9 mouse cellular contexts compared by ENCODE assay signal in genomic region chr11:116905741-116906456, GRCm38 (mm10). TPM values are rescaled to one million over a fixed set of nuclear protein-coding genes. Genes with fewer than 3 reads are reported as not detected.
DNase-seq lines count a peak whose midpoint lies in the region; ATAC-seq and TF ChIP-seq lines count a peak whose summit lies in the region.
"Had no signal": no experiment of that assay in that cellular context is flagged by ENCODE, and none has a peak within 500 bp of the region (broad histone marks: within the 10 kb centered on the region; RNA-seq: fewer than 3 reads in every experiment).

No protein-coding gene starts in this region.

- H3K9me3 ChIP-seq in hindbrain, postnatal 0 days (ENCODE audit: low read length), result no peaks in the 10 kb centered on the region
- no peaks in the 10 kb centered on the region for H3K9me3 ChIP-seq in liver, embryonic 11.5 days (ENCODE audit: control insufficient read depth, low read length)

- H3K4me3 ChIP-seq in hindbrain, postnatal 0 days (ENCODE audit: low read length), result peak overlapping the region; percentile 8; the same call in 1 of the 2 replicates
- 0 out of 2 replicates have a peak overlapping the region, but pooled peaks have one; percentile 10 for H3K4me3 ChIP-seq in liver, embryonic 11.5 days (ENCODE audit: low read depth, low read length)

- peaks cover 4% of the 10 kb centered on the region; the same call in 1 of the 2 replicates for H3K27me3 ChIP-seq in hindbrain, postnatal 0 days (ENCODE audit: insufficient read depth, low read length)
- peaks cover 22% of the 10 kb centered on the region for H3K27me3 ChIP-seq in liver, embryonic 11.5 days (replicated peaks; ENCODE audit: control insufficient read depth, insufficient read depth, low read length)

- H3K27ac ChIP-seq in hindbrain, postnatal 0 days, result no peak overlapping the region
- H3K27ac ChIP-seq in liver, embryonic 11.5 days (ENCODE audit: low read depth, low read length), result no peak overlapping the region

- peaks cover 4% of the 10 kb centered on the region; the same call in 1 of the 2 replicates for H3K4me1 ChIP-seq in hindbrain, postnatal 0 days (ENCODE audit: insufficient read depth, low read length)
- no peaks in the 10 kb centered on the region; the same call in 1 of the 2 replicates for H3K4me1 ChIP-seq in liver, embryonic 11.5 days (replicated peaks; ENCODE audit: control insufficient read depth, insufficient read depth, low read length)

- DNase-seq in CD4-positive, CD25-positive, alpha-beta regulatory T cell, adult 2 months (ENCODE audit: low read depth, low spot score), result peak; percentile 12
- peak; percentile 85 for DNase-seq in R1 (ENCODE audit: low read depth, low spot score)
- DNase-seq in hindbrain, postnatal 0 days (ENCODE audit: low spot score), result no peak
- no peak for DNase-seq in liver, embryonic 11.5 days (ENCODE audit: low spot score)
- no peak for DNase-seq in layer of hippocampus, adult 8-10 months (ENCODE audit: low spot score in 2 of 2)
- DNase-seq: cerebellum, postnatal 36 days had no signal

- H3K9ac ChIP-seq in hindbrain, postnatal 0 days (replicated peaks; ENCODE audit: low read length), result no peak overlapping the region
- H3K9ac ChIP-seq in liver, embryonic 11.5 days (ENCODE audit: low read depth, low read length), result no peak overlapping the region

- 2% methylated on average over 23 of the region's 23 CpGs for WGBS in hindbrain, postnatal 0 days
- 5% methylated on average over 23 of the region's 23 CpGs for WGBS in liver, embryonic 11.5 days

- no peak for TF ChIP-seq CTCF in hindbrain, postnatal 0 days (IDR thresholded peaks at IDR 0.05; ENCODE audit: low read depth)

- no peaks in the 10 kb centered on the region for H3K36me3 ChIP-seq in hindbrain, postnatal 0 days (ENCODE audit: insufficient read depth, low read length)
- H3K36me3 ChIP-seq in liver, embryonic 11.5 days (ENCODE audit: control insufficient read depth, insufficient read depth, low read length), result no peaks in the 10 kb centered on the region

- ATAC-seq in CD4-positive, CD25-positive, alpha-beta regulatory T cell, adult 4 months, result no peak
- peak; percentile 27; the same call in 1 of the 2 replicates for ATAC-seq in hindbrain, postnatal 0 days
- no peak for ATAC-seq in liver, embryonic 11.5 days (replicated peaks; ENCODE audit: low FRiP score)
- no peak for ATAC-seq in erythroblast, adult 5-6 weeks (replicated peaks; ENCODE audit: low FRiP score, poor library complexity, severe bottlenecking)
- ATAC-seq in inflammation-experienced regulatory T-cells, adult 6 months, result no peak

- H3K4me2 ChIP-seq in hindbrain, postnatal 0 days (ENCODE audit: low read depth, low read length), result peak overlapping the region; percentile 42
- peak overlapping the region; percentile 50 for H3K4me2 ChIP-seq in liver, embryonic 11.5 days

RNA-seq across cellular contexts. Expression of gene Mgat5b, which starts 12.8 kb away (rescaled TPM):
- polyA plus RNA-seq in CD4-positive, CD25-positive, alpha-beta regulatory T cell, adult 4 months (2017; shearing (Covaris generic)), result not detected
- total RNA-seq in hindbrain, postnatal 0 days (2014; rRNA removed), result 125 and 133 TPM in 2 replicates
- 22.2 and 25.0 TPM in 2 replicates for polyA plus RNA-seq in hindbrain, postnatal 0 days (2015; fragmentation: Nextera tagmentation; extraction: Ambion mirVana)
- polyA plus RNA-seq in liver, embryonic 11.5 days (2014; fragmentation: Nextera tagmentation; extraction: Ambion mirVana), result 0.27 and 0.39 TPM in 2 replicates
- total RNA-seq in erythroblast, adult 5-6 weeks (2015; ENCODE audit: low replicate concordance), result not detected in 2 replicates
- total RNA-seq in erythroblast, adult 5-6 weeks (2017; ENCODE audit: low replicate concordance), result not detected in 2 replicates
- 10 to 100 TPM; 37.8 to 47.5 (median 42.6) TPM for total RNA-seq in layer of hippocampus, adult 8-10 months (2022)
- not detected for polyA plus RNA-seq in inflammation-experienced regulatory T-cells, adult 6 months (2017; shearing (Covaris generic))

RNA-seq across cellular contexts. Expression of gene Srsf2, which starts 53.0 kb away (rescaled TPM):
- 100 to 1,000 TPM; 543 to 659 TPM for polyA plus RNA-seq in CD4-positive, CD25-positive, alpha-beta regulatory T cell, adult 4 months (2017; shearing (Covaris generic))
- total RNA-seq in hindbrain, postnatal 0 days (2014; rRNA removed), result 228 and 253 TPM in 2 replicates
- polyA plus RNA-seq in hindbrain, postnatal 0 days (2015; fragmentation: Nextera tagmentation; extraction: Ambion mirVana), result 454 and 491 TPM in 2 replicates
- polyA plus RNA-seq in liver, embryonic 11.5 days (2014; fragmentation: Nextera tagmentation; extraction: Ambion mirVana), result 931 and 939 TPM in 2 replicates
- total RNA-seq in erythroblast, adult 5-6 weeks (2015; ENCODE audit: low replicate concordance), result 308 and 417 TPM in 2 replicates
- total RNA-seq in erythroblast, adult 5-6 weeks (2017; ENCODE audit: low replicate concordance), result 97.0 and 120 TPM in 2 replicates
- 100 to 1,000 TPM; 177 to 189 (median 181) TPM for total RNA-seq in layer of hippocampus, adult 8-10 months (2022)
- 100 to 1,000 TPM; 189 to 367 (median 325) TPM for polyA plus RNA-seq in inflammation-experienced regulatory T-cells, adult 6 months (2017; shearing (Covaris generic))

RNA-seq across cellular contexts. Expression of gene Mfsd11, which starts 53.7 kb away (rescaled TPM):
- polyA plus RNA-seq in CD4-positive, CD25-positive, alpha-beta regulatory T cell, adult 4 months (2017; shearing (Covaris generic)), result 10 to 100 TPM; 30.0 to 32.9 TPM
- total RNA-seq in hindbrain, postnatal 0 days (2014; rRNA removed), result 38.7 and 45.6 TPM in 2 replicates
- polyA plus RNA-seq in hindbrain, postnatal 0 days (2015; fragmentation: Nextera tagmentation; extraction: Ambion mirVana), result 56.8 and 62.8 TPM in 2 replicates
- polyA plus RNA-seq in liver, embryonic 11.5 days (2014; fragmentation: Nextera tagmentation; extraction: Ambion mirVana), result 21.4 and 23.9 TPM in 2 replicates
- 9.2 and 35.0 TPM in 2 replicates for total RNA-seq in erythroblast, adult 5-6 weeks (2015; ENCODE audit: low replicate concordance)
- 3.4 and 3.5 TPM in 2 replicates for total RNA-seq in erythroblast, adult 5-6 weeks (2017; ENCODE audit: low replicate concordance)
- 10 to 100 TPM; 47.2 to 58.6 (median 51.2) TPM for total RNA-seq in layer of hippocampus, adult 8-10 months (2022)
- 10 to 100 TPM; 18.7 to 31.0 (median 29.0) TPM for polyA plus RNA-seq in inflammation-experienced regulatory T-cells, adult 6 months (2017; shearing (Covaris generic))

Comparison
In these comparisons a context has a peak if more than half of its experiments do, and no peak if none do; other contexts are left out.
1. DNase-seq: peak in CD4-positive, CD25-positive, alpha-beta regulatory T cell, adult 2 months (single experiment) and R1 (single experiment); none in hindbrain, postnatal 0 days (single experiment), liver, embryonic 11.5 days (single experiment) and layer of hippocampus, adult 8-10 months (0 of 2).
2. RNA of gene Mgat5b, which starts 12.8 kb away (polyA plus RNA-seq): 22.2 to 25.0 TPM in hindbrain, postnatal 0 days; 0.27 to 0.39 TPM in liver, embryonic 11.5 days, not detected in CD4-positive, CD25-positive, alpha-beta regulatory T cell, adult 4 months and not detected in inflammation-experienced regulatory T-cells, adult 6 months; every median in the first group is over 10 times any median in the second.